Mouse (Mus musculus) retina, postnatal 7 days (tissue): ENCODE results near the gene Pdxk.
A peak's percentile ranks its signal among the peaks of the same experiment; 100 is the strongest.

Experiments
- DNase-seq: peaks from one replicate; pipeline ENCODE4 v3.0.0-alpha.2; 2012; ENCODE audit warnings: low read depth, low spot score

The Pdxk gene

DNA sequence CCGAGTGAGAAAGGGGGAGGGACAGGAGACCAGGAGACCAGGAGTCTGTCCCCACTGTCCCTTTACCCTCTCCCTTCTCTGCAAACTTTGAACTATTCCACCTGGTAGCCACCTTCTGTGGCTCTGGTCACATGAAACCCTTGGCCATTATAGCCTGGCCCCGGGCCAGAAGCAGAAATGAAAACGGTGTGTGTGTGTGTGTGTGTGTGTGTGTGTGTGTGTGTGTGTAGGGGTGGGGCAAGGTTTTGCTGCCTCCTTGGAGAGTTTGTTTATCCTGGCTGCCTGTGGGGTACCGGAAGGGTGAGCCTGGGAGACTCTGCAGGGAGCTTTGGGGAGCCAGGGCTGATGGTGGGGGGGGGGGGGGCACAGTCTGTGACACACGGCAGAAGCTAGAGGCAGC, 4.3 kb downstream of the Pdxk start:
- DNase-seq = no peak

- no peak for DNase-seq
These were observed 6.2 kb downstream of the Pdxk start for GRCm38 (mm10) chr10:78458348-78459111.

- no peak for DNase-seq
These were observed 7.1 kb downstream of the Pdxk start for GRCm38 (mm10) chr10:78457495-78458347.

GRCm38 (mm10) chr10:78456696-78457095, 8.1 kb downstream of the Pdxk start:
- no peak for DNase-seq

GRCm38 (mm10) chr10:78452641-78453040, 12.1 kb downstream of the Pdxk start:
- no peak for DNase-seq

- no peak for DNase-seq
These were observed 14.0 kb downstream of the Pdxk start for GRCm38 (mm10) chr10:78450761-78451160.

DNA sequence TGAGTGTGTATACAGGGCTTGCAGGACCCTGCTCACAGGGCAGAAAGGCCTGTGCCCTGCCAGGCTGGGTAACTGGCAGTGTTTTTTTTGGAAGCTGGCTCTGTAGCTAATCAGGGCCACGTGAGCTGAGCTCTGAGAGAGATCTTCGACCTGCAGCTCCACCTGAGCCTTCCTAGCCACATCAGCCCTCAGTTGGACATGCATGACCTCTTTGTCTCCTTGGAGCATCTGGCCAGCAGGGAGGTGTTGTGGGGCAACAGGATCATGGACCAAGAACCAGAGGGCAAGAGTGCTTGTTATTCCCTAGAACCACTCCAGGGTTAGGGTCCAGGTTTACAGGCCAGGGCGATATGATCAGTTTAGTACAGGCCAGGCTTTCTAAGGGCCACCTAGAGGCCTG, 17.4 kb downstream of the Pdxk start:
- DNase-seq = no peak

- no peak for DNase-seq
These were observed 18.6 kb downstream of the Pdxk start for GRCm38 (mm10) chr10:78446195-78446594.

- DNase-seq = no peak
These were observed 22.5 kb downstream of the Pdxk start for GRCm38 (mm10) chr10:78442292-78442691.

GRCm38 (mm10) chr10:78441606-78442005, 23.2 kb downstream of the Pdxk start:
- no peak for DNase-seq

GRCm38 (mm10) chr10:78440812-78441211, 24.0 kb downstream of the Pdxk start:
- no peak for DNase-seq

GRCm38 (mm10) chr10:78439990-78440389, 24.8 kb downstream of the Pdxk start:
- no peak for DNase-seq

DNA sequence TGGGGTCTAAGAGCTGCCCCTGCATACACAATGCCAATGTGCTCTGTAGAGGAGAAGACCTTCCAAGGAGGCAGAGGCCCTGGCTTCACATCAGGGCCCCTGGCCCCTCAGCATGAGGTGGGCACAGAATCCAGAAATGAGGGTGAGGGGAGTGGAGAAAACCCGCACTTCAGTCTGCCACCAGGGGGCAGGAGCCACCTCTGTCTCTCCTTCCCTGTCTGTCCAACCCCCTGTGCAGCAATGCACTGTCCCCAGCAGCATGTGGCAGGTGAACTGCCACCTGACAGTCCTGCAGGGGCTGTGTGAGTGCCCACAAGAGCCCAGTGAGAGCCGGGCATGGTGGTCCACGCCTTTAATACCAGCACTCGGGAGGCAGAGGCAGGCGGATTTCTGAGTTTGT, 25.2 kb downstream of the Pdxk start:
- no peak for DNase-seq

DNA sequence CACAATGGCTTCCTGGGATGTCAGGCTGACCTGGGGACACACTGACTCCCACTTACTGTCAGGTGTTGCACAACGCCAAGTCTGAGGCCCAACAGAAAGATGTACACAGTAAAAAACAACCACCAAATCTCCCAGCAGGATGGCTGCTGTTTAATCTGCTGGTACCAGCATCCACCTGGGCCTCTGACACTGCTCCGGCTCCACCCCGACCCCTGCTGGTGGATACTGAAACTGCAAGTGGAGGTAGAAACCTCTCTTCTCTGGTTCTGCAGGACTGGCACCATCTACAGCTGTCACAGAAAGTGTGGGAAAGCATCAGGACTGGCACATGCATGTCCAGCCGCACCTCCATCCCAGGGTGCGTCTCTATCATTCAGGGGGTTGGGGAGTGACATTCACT, 26.7 kb downstream of the Pdxk start:
- peak; percentile 60 for DNase-seq

- no peak for DNase-seq
These were observed 31.9 kb downstream of the Pdxk start for GRCm38 (mm10) chr10:78432853-78433252.

DNA sequence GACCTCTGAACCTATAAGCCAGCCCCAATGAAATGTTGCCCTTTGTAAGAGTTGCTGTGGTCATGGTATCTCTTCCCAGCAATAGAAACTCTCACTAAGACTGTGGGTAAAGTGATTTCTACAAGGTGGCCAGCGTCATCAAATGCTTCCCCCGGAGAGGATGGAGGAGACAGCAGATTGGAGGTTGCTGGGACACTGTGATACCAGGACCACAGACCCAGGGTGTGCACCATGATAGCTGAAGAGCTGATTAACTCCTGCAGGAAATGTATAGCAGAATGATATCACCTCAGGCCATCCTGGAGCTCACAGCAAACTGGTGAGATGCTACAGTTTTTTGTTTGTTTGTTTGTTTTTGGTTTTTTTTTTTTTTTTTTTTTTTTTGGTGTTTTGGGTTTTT, 35.0 kb downstream of the Pdxk start:
- no peak for DNase-seq

- DNase-seq = no peak
These were observed 35.6 kb downstream of the Pdxk start for GRCm38 (mm10) chr10:78429180-78429579.

- no peak for DNase-seq
These were observed 36.7 kb downstream of the Pdxk start for GRCm38 (mm10) chr10:78428070-78428469.

DNA sequence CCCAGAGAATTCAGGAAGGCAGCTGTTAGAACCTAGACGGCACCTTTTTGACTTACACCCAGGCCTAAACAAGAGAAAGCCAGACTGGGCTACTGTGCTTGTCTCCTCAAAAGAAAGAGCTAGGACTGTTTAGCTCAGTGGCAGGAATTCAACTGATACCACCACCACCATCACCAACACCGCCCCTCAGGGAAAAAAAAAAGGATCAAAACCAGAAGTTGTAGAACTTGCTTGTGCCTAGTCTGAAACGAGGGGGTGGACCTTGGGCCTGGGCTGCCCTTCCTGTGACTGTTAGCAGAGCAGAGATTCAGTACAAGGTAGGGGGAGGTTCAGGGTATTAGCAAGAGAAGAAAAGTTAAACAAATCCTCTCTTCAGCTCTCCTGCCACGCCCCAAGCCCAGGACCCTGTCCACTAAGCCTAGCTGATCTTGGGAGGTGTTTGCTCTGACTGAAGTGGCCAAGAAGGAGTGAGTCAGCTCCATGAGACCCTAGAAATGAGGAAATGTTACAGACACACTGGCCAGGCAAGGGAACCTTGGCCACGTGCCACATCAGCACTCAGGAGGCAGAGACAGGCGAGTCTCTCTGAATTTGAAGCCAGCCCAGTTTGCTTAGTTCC, 38.5 kb downstream of the Pdxk start:
- no peak for DNase-seq

- DNase-seq = peak; percentile 57
These were observed 39.4 kb downstream of the Pdxk start, which contains the start of gene Cstb for GRCm38 (mm10) chr10:78425181-78426041. Gene Cstb, plus strand, starts transcription at chr10:78425669.

- DNase-seq = no peak
These were observed 42.2 kb downstream of the Pdxk start for GRCm38 (mm10) chr10:78422614-78423013.
